ENCODE assay signal across 8 mouse cellular contexts in genomic region chr17:24549618-24550415, GRCm38 (mm10). TPM values are rescaled to one million over a fixed set of nuclear protein-coding genes. Genes with fewer than 3 reads are reported as not detected.
DNase-seq lines count a peak whose midpoint lies in the region; ATAC-seq lines count a peak whose summit lies in the region.

Gene Pkd1, plus strand, starts transcription at chr17:24549834.

- no peaks in the 10 kb centered on the region for H3K27me3 ChIP-seq in intestine, embryonic 14.5 days (replicated peaks; ENCODE audit: control insufficient read depth, insufficient read depth, low read length)

- DNase-seq in adrenal gland, adult 18-20 months (ENCODE audit: low spot score in 2 of 2) = peak; percentile 98 to 99
- DNase-seq in embryo, embryonic 11 days = peak; percentile 100
- peak; percentile 100 for DNase-seq in gastrocnemius, postnatal 25 days
- peak; percentile 98 for DNase-seq in intestine, embryonic 14.5 days (ENCODE audit: low spot score)
- peak; percentile 98 for DNase-seq in left cerebral cortex, postnatal 14 days (ENCODE audit: low spot score in 2 of 2)
- DNase-seq in mesoderm, embryonic 11.5 days (ENCODE audit: low read depth, low spot score) = peak; percentile 100
- DNase-seq in right cerebral cortex, postnatal 36 days (ENCODE audit: low spot score in 2 of 2) = peak; percentile 97 to 99
- peak; percentile 100 for DNase-seq in yolk sac, embryonic 10.5 days (ENCODE audit: low spot score)

- under 1% methylated on average over 69 of the region's 72 CpGs for WGBS in intestine, embryonic 14.5 days

- 0 out of 2 replicates have a peak, but pooled peaks cover 5% of the 10 kb centered on the region for H3K36me3 ChIP-seq in intestine, embryonic 14.5 days (ENCODE audit: control insufficient read depth, insufficient read depth, low read length)

- H3K9ac ChIP-seq in intestine, embryonic 14.5 days (ENCODE audit: low read length) = peak within 1 kb of the TSS; percentile 89

- peak within 1 kb of the TSS; percentile 82 for H3K4me3 ChIP-seq in intestine, embryonic 14.5 days (ENCODE audit: low read depth, low read length)

- peak within 1 kb of the TSS; percentile 96 for H3K27ac ChIP-seq in intestine, embryonic 14.5 days (ENCODE audit: low read depth)

- no peaks in the 10 kb centered on the region for H3K9me3 ChIP-seq in intestine, embryonic 14.5 days (ENCODE audit: control insufficient read depth, low read length)

- peak within 1 kb of the TSS; percentile 79 for H3K4me2 ChIP-seq in intestine, embryonic 14.5 days (ENCODE audit: low read length)

- ATAC-seq in intestine, embryonic 14.5 days (replicated peaks; ENCODE audit: low FRiP score, low TSS enrichment, low read depth) = peak; percentile 96

- intact Hi-C loops in left cerebral cortex, postnatal 14 days (cut with DNase I) = no loop called here

- peaks cover 27% of the 10 kb centered on the region; the same call in 1 of the 2 replicates for H3K4me1 ChIP-seq in intestine, embryonic 14.5 days (replicated peaks; ENCODE audit: control insufficient read depth, insufficient read depth, low read length)

RNA-seq across cellular contexts. Expression of gene Pkd1, which starts in this region (rescaled TPM):
- 10 to 100 TPM; 37.9 to 38.2 TPM for total RNA-seq in adrenal gland, adult 18-20 months (2021)
- 10 to 100 TPM; 20.2 to 21.1 TPM for total RNA-seq in gastrocnemius, postnatal 25 days (2021)
- 26.8 and 28.4 TPM in 2 replicates for polyA plus RNA-seq in intestine, embryonic 14.5 days (2014; fragmentation: Nextera tagmentation; extraction: Ambion mirVana)
- total RNA-seq in left cerebral cortex, postnatal 14 days (2021) = 10 to 100 TPM; 68.6 to 78.7 TPM

Comparison
In these comparisons a context has a peak if more than half of its experiments do, and no peak if none do; other contexts are left out.
1. Peak in every context shown above with its lines: DNase-seq, ATAC-seq, H3K4me3 ChIP-seq and H3K27ac ChIP-seq.